Mouse (Mus musculus) effector memory CD4-positive, alpha-beta T cell, adult 7 months (primary cell): ENCODE measurements around the gene Cdh7. TPM values are rescaled to one million over a fixed set of nuclear protein-coding genes. Genes with fewer than 3 reads are reported as not detected.

Experiments
- polyA plus RNA-seq: library from polyadenylated mRNA; unstranded; fragments of 100-300 nt; shearing (Covaris generic); gene quantifications from one replicate; pipeline ENCODE4 v1.2.1, GENCODE M21; 2017

Gene Cdh7
- polyA plus RNA-seq = 0.15 TPM

DNA sequence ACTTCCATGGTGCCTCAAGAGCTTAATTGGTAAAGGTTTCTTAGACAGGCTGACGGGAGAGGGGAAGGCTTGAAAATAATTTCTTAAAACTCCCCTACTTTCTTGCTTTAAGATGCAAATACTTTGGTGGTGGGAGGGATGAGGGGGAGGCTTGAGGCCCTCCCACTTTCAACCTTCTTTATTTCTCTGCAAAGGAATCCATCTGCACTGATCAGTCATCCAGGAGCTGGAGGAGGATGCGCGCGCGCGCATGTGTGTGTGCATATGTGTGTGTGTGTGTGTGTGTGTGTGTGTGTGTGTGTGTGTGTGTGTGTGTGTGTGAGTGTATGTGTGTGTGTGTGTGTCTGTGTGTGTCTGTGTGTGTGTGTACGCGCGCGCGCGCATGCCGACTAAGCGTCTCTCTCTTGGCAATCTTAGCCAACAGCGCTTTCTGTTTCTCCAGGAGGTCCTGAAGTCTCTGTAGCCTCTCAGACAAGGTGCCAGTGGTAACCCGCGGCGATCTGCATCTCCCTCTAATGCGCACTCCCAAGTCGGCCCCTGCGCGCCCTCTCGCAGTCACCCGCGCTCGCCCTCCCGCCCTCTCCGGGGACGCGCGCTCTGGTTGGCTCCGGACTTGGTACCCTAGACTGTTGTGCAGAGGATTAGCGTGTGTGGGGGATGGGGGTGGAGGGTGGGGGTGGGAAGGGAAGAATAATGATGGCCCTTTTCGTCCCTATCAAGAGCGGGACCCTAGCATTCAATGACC, at the start of gene Cdh7:
Cdh7 (plus strand) TSS at position 368 of the 745 bp plus-strand sequence.

